Mouse (Mus musculus): Measurements from ENCODE around the gene Ankrd63.

GRCm38 (mm10) chr2:118697955-118698354 is 5.8 kb downstream of the Ankrd63 start:
- TF ChIP-seq CTCF (IDR thresholded peaks at IDR 0.05; ENCODE audit: borderline replicate concordance, insufficient read depth, low read length), result no peak
- TF ChIP-seq POLR2A (IDR thresholded peaks at IDR 0.05; ENCODE audit: low read depth, low read length), result no peak
